Mouse (Mus musculus): Measurements from ENCODE around the gene Gm10277. TPM values are rescaled to one million over a fixed set of nuclear protein-coding genes. Genes with fewer than 3 reads are reported as not detected.

Gene Gm10277
- total and polyA plus RNA-seq, 2 experiments = not detected

- Histone ChIP-seq H3K9ac (ENCODE audit: low read depth, low read length) (peak overlapping the region; percentile 66), H3K79me2 (ENCODE audit: control insufficient read depth, insufficient read depth, low read length) (peaks cover 40% of the 10 kb centered on the region), H3K27ac (replicated peaks; ENCODE audit: insufficient read depth, low read depth, low read length) (peak overlapping the region; percentile 84), H3K36me3 (ENCODE audit: control insufficient read depth, insufficient read depth, low read length) (no peaks in the 10 kb centered on the region), H3K27me3 (ENCODE audit: control insufficient read depth, insufficient read depth, low read length) (no peaks in the 10 kb centered on the region), H3K4me3 (ENCODE audit: insufficient read depth, low read depth, low read length) (no peak overlapping the region), H3K4me1 (ENCODE audit: control insufficient read depth, insufficient read depth, low read length) (peaks cover 62% of the 10 kb centered on the region)
- 44% methylated on average over 18 of the region's 18 CpGs for WGBS
- peak; percentile 55 for TF ChIP-seq CTCF (IDR thresholded peaks at IDR 0.05; ENCODE audit: low read depth, low read length)
- no peak for TF ChIP-seq POLR2A (IDR thresholded peaks at IDR 0.05; ENCODE audit: extremely low read depth, insufficient read depth, low read length)
- no peak for DNase-seq (ENCODE audit: extremely low read depth, low read depth, low spot score)
Measured at GRCm38 (mm10) chr11:77783747-77784646, 3.5 kb downstream of the Gm10277 start.

DNA sequence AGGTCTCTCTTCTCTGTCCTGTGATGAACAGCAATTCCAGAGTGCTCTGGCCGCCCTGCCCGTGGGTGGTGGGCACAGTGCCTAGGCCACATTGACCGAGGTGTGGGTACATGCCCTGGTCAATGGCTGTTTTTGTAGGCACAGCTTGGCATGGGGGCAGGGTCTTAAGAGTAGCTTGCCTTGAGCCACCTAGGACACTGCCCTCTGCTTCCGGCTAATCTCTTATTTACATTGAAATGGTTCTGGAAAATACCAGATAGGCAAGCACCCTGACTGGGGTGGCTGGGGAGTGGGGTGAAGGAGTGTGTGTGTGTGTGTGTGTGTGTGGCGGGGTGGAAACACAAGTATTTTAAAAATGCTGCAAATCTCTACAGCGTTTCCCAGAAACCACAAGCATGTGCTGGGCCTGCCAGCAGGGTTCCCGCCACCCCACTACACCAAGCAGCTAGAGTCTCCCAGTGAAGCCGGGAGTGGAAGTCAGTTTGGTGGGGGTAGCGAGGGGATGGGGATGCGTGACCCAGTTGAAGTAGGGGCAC, 4.3 kb downstream of the Gm10277 start:
- WGBS = 11% methylated on average over 10 of the region's 10 CpGs
- peaks cover 61% of the 10 kb centered on the region for H3K4me1 ChIP-seq (ENCODE audit: control insufficient read depth, insufficient read depth, low read length)
- peaks cover under 1% of the 10 kb centered on the region; the same call in 1 of the 2 replicates for H3K36me3 ChIP-seq (ENCODE audit: control insufficient read depth, insufficient read depth, low read length)
- peak overlapping the region; percentile 66 for H3K9ac ChIP-seq (ENCODE audit: low read depth, low read length)
- peak; percentile 99 for DNase-seq (ENCODE audit: extremely low read depth, low read depth, low spot score)
- TF ChIP-seq POLR2A (IDR thresholded peaks at IDR 0.05; ENCODE audit: extremely low read depth, insufficient read depth, low read length) (no peak), CTCF (IDR thresholded peaks at IDR 0.05; ENCODE audit: low read depth, low read length) (no peak)
- H3K27ac ChIP-seq (replicated peaks; ENCODE audit: insufficient read depth, low read depth, low read length) = peak overlapping the region; percentile 84
- no peaks in the 10 kb centered on the region for H3K27me3 ChIP-seq (ENCODE audit: control insufficient read depth, insufficient read depth, low read length)
- peaks cover 41% of the 10 kb centered on the region for H3K79me2 ChIP-seq (ENCODE audit: control insufficient read depth, insufficient read depth, low read length)
- no peak overlapping the region for H3K4me3 ChIP-seq (ENCODE audit: insufficient read depth, low read depth, low read length)

DNA sequence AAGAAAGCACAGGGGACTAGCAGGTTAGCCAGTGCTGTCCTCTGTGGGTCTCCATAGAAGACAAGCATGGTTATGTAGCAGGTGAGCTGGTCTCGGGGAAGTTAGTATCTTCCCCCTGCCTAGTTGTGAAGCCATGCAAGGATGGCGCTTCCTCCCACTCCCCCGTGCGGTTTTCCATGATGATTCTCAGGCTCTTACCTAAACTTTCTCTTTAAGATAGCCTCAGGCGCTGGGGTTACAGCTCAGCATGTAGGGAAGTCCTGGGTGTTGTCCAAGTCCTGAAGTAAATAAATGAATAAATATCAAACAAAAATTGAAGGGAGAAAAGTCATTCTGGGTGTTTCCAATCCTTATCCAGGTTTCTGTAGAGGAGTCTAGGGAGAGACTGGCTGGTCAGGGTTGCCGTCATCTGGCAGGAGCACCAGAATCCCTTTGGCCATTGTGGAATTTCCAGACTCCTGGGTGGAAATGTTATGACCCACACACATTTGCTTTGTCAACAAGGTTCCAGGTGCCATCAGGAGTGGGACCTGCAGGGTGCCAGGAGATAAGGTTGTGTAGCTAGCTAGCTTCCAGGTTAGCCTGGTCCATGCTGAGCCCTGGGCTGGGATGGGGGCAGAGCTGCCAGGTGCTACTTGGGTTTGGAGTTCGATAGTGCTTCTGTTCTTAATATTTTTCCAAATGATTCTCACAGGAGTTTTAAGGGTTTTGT, 5.3 kb downstream of the Gm10277 start:
- Histone ChIP-seq H3K4me3 (ENCODE audit: insufficient read depth, low read depth, low read length) (no peak overlapping the region), H3K27me3 (ENCODE audit: control insufficient read depth, insufficient read depth, low read length) (no peaks in the 10 kb centered on the region), H3K9ac (ENCODE audit: low read depth, low read length) (no peak overlapping the region), H3K79me2 (ENCODE audit: control insufficient read depth, insufficient read depth, low read length) (peaks cover 47% of the 10 kb centered on the region), H3K36me3 (ENCODE audit: control insufficient read depth, insufficient read depth, low read length) (peaks cover 4% of the 10 kb centered on the region), H3K4me1 (ENCODE audit: control insufficient read depth, insufficient read depth, low read length) (peaks cover 52% of the 10 kb centered on the region), H3K27ac (replicated peaks; ENCODE audit: insufficient read depth, low read depth, low read length) (peak overlapping the region; percentile 78)
- 38% methylated on average over 7 of the region's 7 CpGs for WGBS
- DNase-seq (ENCODE audit: extremely low read depth, low read depth, low spot score) = peak; percentile 85
- no peak for TF ChIP-seq POLR2A (IDR thresholded peaks at IDR 0.05; ENCODE audit: extremely low read depth, insufficient read depth, low read length)
- TF ChIP-seq CTCF (IDR thresholded peaks at IDR 0.05; ENCODE audit: low read depth, low read length) = no peak

DNA sequence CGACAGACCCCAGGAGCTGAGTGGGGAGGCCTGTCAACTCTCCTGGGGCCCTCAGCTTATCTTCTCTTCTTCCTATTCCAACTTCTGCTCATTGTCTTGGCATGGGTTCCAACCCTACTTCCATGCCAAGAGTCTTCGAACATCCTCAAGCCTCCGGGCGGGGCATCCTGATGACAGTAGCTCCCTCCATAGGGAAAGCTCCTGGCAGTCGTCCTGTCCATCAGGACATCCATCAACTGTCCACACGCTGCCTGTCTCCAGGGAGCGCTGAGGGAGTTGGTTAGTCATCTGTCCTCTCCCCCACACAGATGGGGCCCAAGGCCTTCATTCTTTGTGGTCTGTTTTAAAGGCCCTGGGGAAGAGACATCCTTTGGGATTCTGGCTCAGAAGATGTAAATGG, 6.5 kb downstream of the Gm10277 start:
- DNase-seq (ENCODE audit: extremely low read depth, low read depth, low spot score) = no peak
- peaks cover 5% of the 10 kb centered on the region for H3K36me3 ChIP-seq (ENCODE audit: control insufficient read depth, insufficient read depth, low read length)
- H3K4me1 ChIP-seq (ENCODE audit: control insufficient read depth, insufficient read depth, low read length) = peaks cover 45% of the 10 kb centered on the region
- WGBS = 63% methylated on average over 7 of the region's 7 CpGs
- H3K27me3 ChIP-seq (ENCODE audit: control insufficient read depth, insufficient read depth, low read length) = no peaks in the 10 kb centered on the region
- no peak for TF ChIP-seq CTCF (IDR thresholded peaks at IDR 0.05; ENCODE audit: low read depth, low read length)
- no peak for TF ChIP-seq POLR2A (IDR thresholded peaks at IDR 0.05; ENCODE audit: extremely low read depth, insufficient read depth, low read length)
- peak overlapping the region; percentile 78 for H3K27ac ChIP-seq (replicated peaks; ENCODE audit: insufficient read depth, low read depth, low read length)
- H3K4me3 ChIP-seq (ENCODE audit: insufficient read depth, low read depth, low read length) = no peak overlapping the region
- peaks cover 55% of the 10 kb centered on the region for H3K79me2 ChIP-seq (ENCODE audit: control insufficient read depth, insufficient read depth, low read length)
- H3K9ac ChIP-seq (ENCODE audit: low read depth, low read length) = no peak overlapping the region

DNA sequence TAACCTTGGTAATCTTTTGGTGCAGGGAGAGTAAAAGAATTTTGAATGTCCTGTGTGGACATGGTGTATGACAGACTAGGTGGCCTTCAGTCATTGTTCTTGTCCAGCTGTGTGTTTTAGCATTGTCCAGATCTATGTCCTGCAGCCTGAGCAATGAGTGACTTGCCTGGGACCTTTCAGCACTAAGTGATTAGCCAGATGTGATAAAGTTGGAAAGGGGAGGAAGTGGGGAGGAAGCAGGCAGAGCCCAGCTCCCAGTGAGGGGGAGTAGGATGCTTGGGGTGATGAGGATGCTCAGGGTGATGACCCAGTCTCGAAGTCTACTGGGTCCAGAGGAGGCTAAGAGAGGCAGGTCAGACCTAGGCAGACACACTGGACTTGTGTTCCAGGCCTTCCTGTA, 8.3 kb downstream of the Gm10277 start:
- Histone ChIP-seq H3K9ac (ENCODE audit: low read depth, low read length) (no peak overlapping the region), H3K79me2 (ENCODE audit: control insufficient read depth, insufficient read depth, low read length) (peaks cover 50% of the 10 kb centered on the region), H3K27me3 (ENCODE audit: control insufficient read depth, insufficient read depth, low read length) (no peaks in the 10 kb centered on the region), H3K4me1 (ENCODE audit: control insufficient read depth, insufficient read depth, low read length) (peaks cover 30% of the 10 kb centered on the region), H3K36me3 (ENCODE audit: control insufficient read depth, insufficient read depth, low read length) (peaks cover 5% of the 10 kb centered on the region), H3K4me3 (ENCODE audit: insufficient read depth, low read depth, low read length) (no peak overlapping the region), H3K27ac (replicated peaks; ENCODE audit: insufficient read depth, low read depth, low read length) (no peak overlapping the region)
- DNase-seq (ENCODE audit: extremely low read depth, low read depth, low spot score) = no peak
- TF ChIP-seq POLR2A (IDR thresholded peaks at IDR 0.05; ENCODE audit: extremely low read depth, insufficient read depth, low read length) (no peak), CTCF (IDR thresholded peaks at IDR 0.05; ENCODE audit: low read depth, low read length) (no peak)
- WGBS = 68% methylated on average over 1 of the region's 1 CpGs
